Mouse (Mus musculus): ENCODE data around the gene 4933428G20Rik.

- TF ChIP-seq EP300 (optimal IDR thresholded peaks at IDR 0.05), result no peak
- TF ChIP-seq CTCF (IDR thresholded peaks at IDR 0.05; ENCODE audit: low read depth), result no peak
Observed at GRCm38 (mm10) chr11:97497543-97497942, 2.6 kb downstream of the 4933428G20Rik start.

All from stomach, postnatal 0 days (tissue).